Mouse (Mus musculus) B cell, adult 62 days (primary cell): ENCODE measurements around the gene Gm13277. TPM values are rescaled to one million over a fixed set of nuclear protein-coding genes. Genes with fewer than 3 reads are reported as not detected.

Source experiments
- total RNA-seq: library from RNA; stranded (reverse); gene quantifications from 4 replicates; pipeline ENCODE4 v1.2.4, GENCODE M21; 2023

Gene Gm13277
- total RNA-seq, 1 experiment from 2014 or later = not detected

Other genes with a start within 250 kb of the Gm13277 start
- not detected in 4 replicates for gene Ifna15, start 230.4 kb upstream of the Gm13277 start, total RNA-seq
- not detected in 4 replicates for gene Ifna14, start 216.8 kb upstream of the Gm13277 start, total RNA-seq
- not detected in 4 replicates for gene Ifna9, start 196.2 kb upstream of the Gm13277 start, total RNA-seq
- gene Ifna12, start 185.3 kb upstream of the Gm13277 start, total RNA-seq = not detected in 4 replicates
- not detected in 4 replicates for gene C87499, start 154.2 kb upstream of the Gm13277 start, total RNA-seq
- not detected in 4 replicates for gene Ifna13, start 144.2 kb upstream of the Gm13277 start, total RNA-seq
- gene Ifna16, start 111.7 kb upstream of the Gm13277 start, total RNA-seq = not detected in 4 replicates
- gene Ifna2, start 104.7 kb upstream of the Gm13277 start, total RNA-seq = not detected in 4 replicates
- gene Ifnab, start 97.3 kb upstream of the Gm13277 start, total RNA-seq = not detected in 4 replicates
- not detected in 4 replicates for gene Gm26566, start 66.8 kb upstream of the Gm13277 start, total RNA-seq
- gene Klhl9, start 66.2 kb upstream of the Gm13277 start, total RNA-seq = 14.4 to 16.1 TPM (median 15.0 TPM) in 4 replicates
- not detected in 4 replicates for gene Gm13271, start 33.8 kb upstream of the Gm13277 start, total RNA-seq
- gene Gm13283, start 28.5 kb upstream of the Gm13277 start, total RNA-seq = not detected in 4 replicates
- gene Gm13290, start 14.8 kb upstream of the Gm13277 start, total RNA-seq = not detected in 4 replicates
- not detected in 4 replicates for gene Gm13289, start 11.7 kb upstream of the Gm13277 start, total RNA-seq
- gene Gm13272, start 8.8 kb upstream of the Gm13277 start, total RNA-seq = not detected in 4 replicates
- not detected in 4 replicates for gene Ifnz, start 6.5 kb upstream of the Gm13277 start, total RNA-seq
- gene Gm13276, start 2.9 kb upstream of the Gm13277 start, total RNA-seq = not detected in 4 replicates
- gene Gm13278, start 2.9 kb downstream of the Gm13277 start, total RNA-seq = not detected in 4 replicates
- gene Gm13275, start 5.9 kb downstream of the Gm13277 start, total RNA-seq = not detected in 4 replicates
- gene Gm13279, start 8.8 kb downstream of the Gm13277 start, total RNA-seq = not detected in 4 replicates
- not detected in 4 replicates for gene Gm13285, start 11.0 kb downstream of the Gm13277 start, total RNA-seq
- gene Gm13287, start 14.6 kb downstream of the Gm13277 start, total RNA-seq = not detected in 4 replicates
- gene Gm13288, start 16.9 kb downstream of the Gm13277 start, total RNA-seq = not detected in 4 replicates
- gene Ifna7, start 27.6 kb downstream of the Gm13277 start, total RNA-seq = not detected in 4 replicates
- not detected in 4 replicates for gene Ifna11, start 31.3 kb downstream of the Gm13277 start, total RNA-seq
- gene Ifna6, start 38.8 kb downstream of the Gm13277 start, total RNA-seq = not detected in 4 replicates
- gene Ifna5, start 46.9 kb downstream of the Gm13277 start, total RNA-seq = not detected in 4 replicates
- gene Ifna4, start 53.2 kb downstream of the Gm13277 start, total RNA-seq = not detected in 4 replicates
- not detected in 4 replicates for gene Ifna1, start 61.5 kb downstream of the Gm13277 start, total RNA-seq
- gene Ifne, start 91.6 kb downstream of the Gm13277 start, total RNA-seq = not detected in 4 replicates